Mouse (Mus musculus) heart, postnatal 10 days (tissue): ENCODE measurements around the gene Mmp9. TPM values are rescaled to one million over a fixed set of nuclear protein-coding genes. Genes with fewer than 3 reads are reported as not detected.

Experiments used
- total RNA-seq, 2 experiments: library from RNA; stranded (reverse); gene quantifications; 2 replicates each; pipeline ENCODE4 v1.2.3; 2021

Mmp9 gene
- total RNA-seq, 2 experiments from 2014 or later, result 0.47 to 0.89 TPM

Other genes with a start within 250 kb of the Mmp9 start
- gene Spint4, start 242.3 kb upstream of the Mmp9 start, total RNA-seq, result not detected
- not detected for gene Spint5, start 225.5 kb upstream of the Mmp9 start, total RNA-seq
- under 1 TPM; 0.17 to 0.40 TPM for gene Wfdc3, start 194.8 kb upstream of the Mmp9 start, total RNA-seq
- gene Dnttip1, start 194.8 kb upstream of the Mmp9 start, total RNA-seq, result 10 to 100 TPM; 35.8 to 38.5 TPM
- gene Ube2c, start 170.9 kb upstream of the Mmp9 start, total RNA-seq, result 10 to 100 TPM; 31.7 to 32.5 TPM
- gene Tnnc2, start 160.8 kb upstream of the Mmp9 start, total RNA-seq, result under 1 TPM in 1 of 2 experiments, not detected in 1; 0.52 TPM
- 10 to 100 TPM; 25.9 to 26.3 TPM for gene Snx21, start 155.0 kb upstream of the Mmp9 start, total RNA-seq
- gene Acot8, start 135.9 kb upstream of the Mmp9 start, total RNA-seq, result 10 to 100 TPM; 12.6 to 13.4 TPM
- 1 to 10 TPM; 2.1 to 2.9 TPM for gene Zswim3, start 135.7 kb upstream of the Mmp9 start, total RNA-seq
- 1 to 10 TPM; 5.2 to 5.3 TPM for gene Zswim1, start 118.1 kb upstream of the Mmp9 start, total RNA-seq
- gene Spata25, start 112.2 kb upstream of the Mmp9 start, total RNA-seq, result under 1 TPM; 0.55 to 0.69 TPM
- 100 to 1,000 TPM; 108 to 116 TPM for gene Ctsa, start 107.9 kb upstream of the Mmp9 start, total RNA-seq
- gene Neurl2, start 107.3 kb upstream of the Mmp9 start, total RNA-seq, result 10 to 100 TPM; 26.4 to 35.8 TPM
- 10 to 100 TPM; 39.1 to 40.9 TPM for gene Pltp, start 83.1 kb upstream of the Mmp9 start, total RNA-seq
- 10 to 100 TPM; 42.2 to 45.1 TPM for gene Pcif1, start 61.5 kb upstream of the Mmp9 start, total RNA-seq
- gene Zfp335, start 29.0 kb upstream of the Mmp9 start, total RNA-seq, result 10 to 100 TPM; 11.5 to 12.2 TPM
- gene Slc12a5, start 20.0 kb downstream of the Mmp9 start, total RNA-seq, result under 1 TPM; 0.72 to 0.79 TPM
- gene Ncoa5, start 94.1 kb downstream of the Mmp9 start, total RNA-seq, result 10 to 100 TPM; 24.6 to 26.1 TPM
- gene Cd40, start 114.8 kb downstream of the Mmp9 start, total RNA-seq, result 1 to 10 TPM; 5.3 to 6.5 TPM
- gene 1700025C18Rik, start 150.0 kb downstream of the Mmp9 start, total RNA-seq, result not detected